Mouse (Mus musculus) thymus, adult 18-20 months (tissue): ENCODE results near the gene Kmt5c.
A peak's percentile ranks its signal among the peaks of the same experiment; 100 is the strongest.

ENCODE experiments used
- DNase-seq, 2 experiments: peaks; one replicate each; pipeline ENCODE4 v3.0.0; 2022; ENCODE audit warnings: mixed read lengths in 2 of 2

The Kmt5c gene

DNA sequence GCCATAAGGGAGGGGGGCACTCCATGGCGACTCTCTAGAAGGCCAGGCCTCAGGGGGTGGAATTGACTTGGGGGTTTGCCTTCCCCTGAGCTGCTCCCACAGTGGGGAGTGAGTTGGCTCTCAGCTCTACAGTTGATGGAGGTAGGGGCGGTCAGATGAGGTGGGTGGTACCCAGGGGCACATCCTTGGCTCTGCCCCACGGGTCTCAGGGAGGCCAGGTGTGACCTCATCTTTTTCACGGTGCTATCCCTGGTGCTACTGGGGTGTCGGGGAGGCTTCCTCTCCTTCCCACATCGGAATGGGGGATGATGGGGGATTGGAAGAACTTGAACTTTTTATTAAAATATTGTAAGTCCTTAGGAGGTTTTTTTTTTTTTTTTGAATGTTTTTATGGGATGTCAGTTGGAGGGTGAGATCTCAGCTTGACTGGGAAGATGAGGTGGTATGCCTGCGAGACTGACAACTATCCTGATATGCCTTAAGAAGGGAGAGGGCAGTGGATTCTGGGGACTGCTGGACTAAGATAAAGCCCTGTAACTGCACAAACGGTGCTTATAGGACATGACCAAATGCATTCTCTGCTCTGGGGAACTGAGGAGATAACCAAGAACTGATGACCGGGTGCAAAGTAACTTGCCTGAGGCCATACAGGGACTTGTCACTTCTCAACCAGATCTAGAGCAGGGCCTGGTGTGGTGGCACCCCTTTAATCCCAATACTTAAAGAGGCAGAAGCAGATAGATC lies 7.4 kb downstream of the Kmt5c start:
- DNase-seq, result no peak

DNA sequence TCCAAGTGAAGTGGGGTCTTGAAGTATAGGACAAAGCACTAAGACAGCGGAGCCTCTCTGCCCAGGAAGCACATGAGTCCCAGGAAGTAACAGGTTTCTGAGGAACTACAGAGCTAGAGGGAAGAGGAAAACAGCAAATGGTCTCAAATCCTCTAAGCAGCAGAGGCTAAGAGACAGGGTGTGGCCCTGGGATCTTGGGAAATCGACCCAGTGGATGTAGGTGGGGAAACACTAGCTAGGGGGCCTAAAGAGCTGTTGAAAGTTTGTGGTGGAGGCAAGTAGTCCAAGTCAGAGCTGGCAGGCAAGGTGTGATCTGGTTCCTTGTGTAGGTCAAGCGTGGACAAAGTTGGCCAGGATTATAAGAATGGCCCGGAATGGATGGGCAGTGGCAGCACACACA lies 8.4 kb downstream of the Kmt5c start:
- no peak for DNase-seq

- no peak for DNase-seq
Measured at GRCm38 (mm10) chr7:4749169-4749568, 9.3 kb downstream of the Kmt5c start.

GRCm38 (mm10) chr7:4751971-4752820 lies 12.3 kb downstream of the Kmt5c start:
- no peak for DNase-seq

DNA sequence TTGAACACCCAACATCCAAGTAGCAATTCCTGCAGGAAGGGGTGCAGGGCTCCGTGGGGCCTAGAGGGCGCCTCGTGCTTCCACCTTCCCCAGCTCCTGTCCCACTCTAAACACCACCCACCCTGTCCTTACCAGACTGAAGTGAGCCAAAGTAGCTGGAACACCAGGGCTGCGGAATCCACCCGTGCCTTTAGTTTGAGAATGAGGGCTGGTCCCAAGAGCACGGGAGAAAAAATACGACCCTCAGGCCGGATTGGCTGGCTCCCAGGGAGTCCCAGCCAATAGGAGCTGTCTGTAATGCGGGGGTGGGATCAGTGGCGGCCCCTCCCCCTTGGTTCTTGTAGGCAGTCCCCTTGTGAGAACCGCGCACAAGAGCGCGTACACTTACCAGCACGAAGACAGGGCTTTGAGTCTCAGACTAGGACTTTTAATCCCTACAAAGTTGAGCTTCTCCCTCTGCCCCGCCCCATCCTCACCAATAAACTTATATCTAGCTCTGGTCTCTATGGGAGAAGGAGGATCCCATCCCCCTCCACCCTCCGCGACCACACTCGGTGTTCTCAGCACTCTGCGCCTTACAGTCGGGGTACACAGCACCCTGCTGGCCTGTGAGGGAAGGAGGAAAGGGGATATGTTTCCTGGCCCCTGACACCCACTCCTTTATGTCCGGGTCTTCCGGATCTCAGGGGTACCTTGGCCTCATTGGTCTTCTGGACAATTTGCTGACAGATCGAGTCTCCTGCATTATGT lies 13.1 kb downstream of the Kmt5c start, which contains the start of gene Cox6b2:
Gene Cox6b2, minus strand, starts transcription at position 274 of the 750 bp plus-strand sequence.
- peak; percentile 72 to 78 for DNase-seq

DNA sequence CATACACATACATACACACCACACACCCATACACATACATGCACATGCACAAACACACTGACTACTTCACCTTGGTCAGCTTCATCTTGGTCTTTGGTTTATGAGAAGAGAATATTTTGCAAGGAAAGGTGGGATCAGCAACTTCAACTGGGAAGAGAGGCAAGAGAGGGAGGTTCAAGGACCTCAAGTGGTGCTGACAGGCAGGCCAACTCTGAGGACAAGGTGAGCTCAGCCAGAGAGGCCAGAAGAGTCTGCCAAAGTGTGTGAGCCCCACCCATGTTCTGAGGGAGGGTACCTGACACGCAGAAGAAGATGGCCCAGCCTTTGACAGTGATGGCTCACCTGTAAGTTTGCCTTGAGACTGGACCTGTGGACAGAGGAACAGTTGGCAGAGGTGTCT lies 19.8 kb downstream of the Kmt5c start:
- DNase-seq, result no peak

GRCm38 (mm10) chr7:4764946-4765710 lies 25.2 kb downstream of the Kmt5c start:
- no peak for DNase-seq

- DNase-seq, result no peak
Measured at GRCm38 (mm10) chr7:4771202-4771601, 31.3 kb downstream of the Kmt5c start, which contains the start of gene Fam71e2. Gene Fam71e2, minus strand, starts transcription at chr7:4771302.

DNA sequence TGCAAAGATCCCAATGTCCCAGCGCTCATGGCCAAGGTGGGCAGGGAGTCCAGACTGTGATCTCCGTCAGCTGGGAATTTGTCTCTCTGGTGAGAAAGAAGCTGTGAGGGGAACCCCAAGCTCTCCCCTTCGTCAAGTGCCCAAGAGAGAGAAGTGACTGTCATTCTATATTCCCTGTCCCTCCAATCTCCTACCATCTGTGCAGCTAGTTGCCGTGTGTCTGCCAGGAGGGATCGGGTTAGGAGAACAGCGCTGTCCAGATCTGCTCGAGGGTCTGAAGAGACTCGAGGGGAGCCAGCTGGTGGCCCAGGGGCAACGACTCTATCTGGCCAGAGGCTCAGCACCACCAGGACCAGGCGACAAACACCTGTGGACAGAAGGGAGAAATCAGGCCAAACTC lies 36.2 kb downstream of the Kmt5c start:
- no peak for DNase-seq

- peak; percentile 11 to 21 for DNase-seq
Measured at GRCm38 (mm10) chr7:4776861-4777830, 37.2 kb downstream of the Kmt5c start.

DNA sequence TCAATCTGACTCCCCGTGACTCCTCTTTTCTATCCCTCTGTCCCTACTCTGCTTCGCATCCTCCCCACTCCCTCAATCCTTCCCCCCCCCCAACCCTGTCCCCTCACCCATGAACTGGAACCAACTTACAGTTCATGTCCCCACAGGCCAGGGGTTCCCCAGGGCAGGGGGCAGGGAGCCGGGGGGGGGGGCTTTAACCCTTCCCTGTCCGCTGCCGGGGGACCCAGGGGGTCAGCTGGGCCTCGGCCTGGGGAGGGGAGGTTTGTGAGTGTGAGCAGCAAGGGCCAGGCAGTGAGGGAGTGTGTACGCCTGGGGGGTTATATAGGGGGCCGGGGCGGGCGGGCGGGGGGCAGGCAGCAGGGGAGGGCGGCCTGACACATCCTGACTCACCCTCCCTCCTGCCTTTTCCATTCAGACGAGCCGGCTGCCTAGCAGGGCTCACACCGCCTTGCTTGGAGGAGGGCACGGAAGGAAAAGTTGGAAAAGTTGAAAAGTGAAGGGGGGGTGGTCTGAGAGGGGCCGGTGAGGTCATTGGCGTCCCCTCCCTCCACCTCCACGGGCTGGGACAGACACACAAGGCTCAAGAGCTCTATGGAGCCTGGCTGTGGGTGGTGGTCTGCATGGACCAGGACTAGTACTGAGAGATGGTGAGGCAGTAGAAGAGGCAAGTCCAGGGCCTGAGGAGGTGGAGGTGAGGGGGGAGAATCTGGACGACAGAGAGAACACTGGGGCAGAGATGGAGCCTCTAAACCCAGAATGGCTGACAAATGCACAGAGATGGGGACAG lies 38.1 kb downstream of the Kmt5c start:
- DNase-seq, result no peak

DNA sequence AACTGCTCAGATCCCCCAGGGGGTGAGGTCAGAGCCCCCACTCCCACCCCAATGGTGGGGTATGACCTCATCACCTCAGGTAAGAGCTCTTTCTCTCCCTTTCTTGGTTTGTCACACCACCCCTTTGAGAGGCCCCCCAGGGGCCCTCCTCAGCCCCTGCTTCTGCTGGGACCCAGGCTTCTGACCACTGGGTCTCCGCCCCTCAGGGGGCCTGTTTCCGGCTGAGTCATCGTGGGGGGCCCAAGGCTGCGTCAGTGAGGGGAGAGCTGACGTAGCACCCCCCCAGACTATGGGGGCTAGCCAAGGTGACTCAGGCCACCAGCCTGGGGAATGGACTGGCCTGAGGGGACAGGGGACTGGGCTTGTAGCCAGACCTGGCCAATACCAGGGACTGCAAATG lies 40.0 kb downstream of the Kmt5c start:
- DNase-seq, result no peak

GRCm38 (mm10) chr7:4782130-4782529 lies 42.2 kb downstream of the Kmt5c start:
- DNase-seq, result no peak

- DNase-seq, result no peak
Measured at GRCm38 (mm10) chr7:4782759-4783158, 42.8 kb downstream of the Kmt5c start, which contains the start of the genes Il11 and Tmem190. Gene Il11, minus strand, starts transcription at chr7:4782859. Gene Tmem190, plus strand, starts transcription at chr7:4782937.

DNA sequence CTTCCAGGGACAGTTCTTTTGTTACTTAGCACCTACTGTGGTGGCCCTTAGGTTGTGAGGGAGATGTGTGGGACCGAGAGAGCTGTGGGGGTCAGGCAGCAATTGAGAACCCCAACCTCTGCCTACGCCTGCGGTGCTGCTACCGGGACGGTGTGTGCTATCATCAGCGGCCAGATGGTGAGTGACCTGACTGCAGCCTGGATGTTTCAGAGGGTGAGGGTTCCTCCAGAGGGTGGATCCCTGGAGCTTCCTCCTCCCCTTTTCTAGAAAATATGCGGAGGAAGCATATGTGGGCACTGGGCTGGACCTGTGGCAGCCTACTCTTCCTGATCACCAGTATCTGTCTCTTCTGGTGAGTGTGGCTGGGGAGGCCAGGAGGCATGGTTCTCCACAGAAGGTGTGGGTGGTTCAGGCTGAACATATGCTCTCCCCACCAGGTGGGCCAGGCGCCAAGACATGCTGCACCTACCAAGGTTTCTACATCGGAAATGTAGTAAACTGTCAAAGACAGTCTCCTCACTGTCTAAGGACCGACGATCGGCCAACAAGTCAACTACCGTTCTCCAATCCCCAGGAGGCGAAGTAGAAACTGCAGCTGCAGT lies 43.9 kb downstream of the Kmt5c start:
- DNase-seq, result no peak

GRCm38 (mm10) chr7:4788499-4789435 lies 48.9 kb downstream of the Kmt5c start:
- no peak for DNase-seq

DNA sequence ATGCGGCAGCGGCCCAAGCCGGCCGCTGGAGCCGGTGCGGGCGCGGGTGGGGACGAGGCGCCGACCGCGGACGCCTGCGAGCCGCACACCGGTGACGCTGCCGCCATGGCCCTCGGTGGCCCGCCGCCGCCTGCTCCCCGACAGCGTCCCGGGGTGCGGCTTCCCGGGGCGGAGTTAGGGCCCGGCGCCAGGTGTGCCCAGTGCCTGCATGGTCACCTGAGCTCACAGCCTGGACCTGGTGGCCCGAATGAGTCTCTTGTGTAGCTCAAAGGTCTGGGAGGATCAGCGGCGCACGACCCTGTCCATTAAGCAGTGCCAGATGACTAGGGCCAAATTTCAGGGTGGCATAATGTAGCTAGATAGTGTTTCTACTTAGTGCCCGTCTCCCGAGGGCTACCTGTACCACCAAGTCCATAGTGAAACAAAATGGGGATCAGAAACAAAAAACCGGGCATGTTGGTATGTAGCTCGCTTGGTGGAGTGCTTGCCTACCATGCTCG lies 49.6 kb downstream of the Kmt5c start, which contains the start of gene Tmem238:
Gene Tmem238, minus strand, starts transcription at position 221 of the 500 bp plus-strand sequence.
- no peak for DNase-seq
